Mouse (Mus musculus) heart, embryonic 10.5 days (tissue): ENCODE data around the gene Zfpm1. TPM values are rescaled to one million over a fixed set of nuclear protein-coding genes. Genes with fewer than 3 reads are reported as not detected.

Experiments
- DNase-seq: peaks from one replicate; pipeline ENCODE4 v3.0.0-alpha.2; 2017; ENCODE audit warnings: low spot score
- H3K27ac ChIP-seq: fragments of 300-500 bp; sonication (generic); 2 replicates; pipeline ENCODE4 v1.5.1; 2016; ENCODE audit warnings: mild to moderate bottlenecking
- H3K27me3 ChIP-seq: fragments of 300-500 bp; sonication (generic); 2 replicates; pipeline ENCODE4 v1.6.1; 2016; ENCODE audit warnings: mild to moderate bottlenecking; ENCODE audit not compliant: poor library complexity, insufficient read depth, severe bottlenecking
- H3K36me3 ChIP-seq: fragments of 300-500 bp; sonication (generic); 2 replicates; pipeline ENCODE4 v1.6.1; 2016; ENCODE audit warnings: mild to moderate bottlenecking, moderate library complexity
- H3K4me1 ChIP-seq: fragments of 300-500 bp; sonication (generic); 2 replicates; pipeline ENCODE4 v1.6.1; 2016; ENCODE audit warnings: mild to moderate bottlenecking
- H3K4me3 ChIP-seq: fragments of 300-500 bp; sonication (generic); 2 replicates; pipeline ENCODE4 v1.5.1; 2016; ENCODE audit warnings: mild to moderate bottlenecking, moderate library complexity
- H3K9me3 ChIP-seq: fragments of 300-500 bp; sonication (generic); 2 replicates; pipeline ENCODE4 v1.6.1; 2016; ENCODE audit warnings: mild to moderate bottlenecking, moderate library complexity
- WGBS: fragments of 180-500 bp; shearing (Covaris S2); methylation state at CpG from one replicate; pipeline ENCODE4 v1.1.7; 2016; 5-methylcytosine and 5-hydroxymethylcytosine counted together
- polyA plus RNA-seq: library from polyadenylated mRNA; unstranded; fragments of >200 nt; fragmentation: Nextera tagmentation; extraction: Ambion mirVana; gene quantifications from 2 replicates; pipeline ENCODE4 v1.2.1, GENCODE M21; 2016

The Zfpm1 gene
- polyA plus RNA-seq, 1 experiment from 2014 or later: 12.8 TPM

- H3K4me1 ChIP-seq: peaks cover 47% of the 10 kb centered on the region
- H3K4me3 ChIP-seq: peak overlapping the region; percentile 95; the same call in 1 of the 2 replicates
- H3K36me3 ChIP-seq: no peaks in the 10 kb centered on the region
- peaks cover 14% of the 10 kb centered on the region; the same call in 1 of the 2 replicates for H3K27me3 ChIP-seq
- H3K27ac ChIP-seq: peak overlapping the region; percentile 95
- no peak for DNase-seq
- WGBS: 78% methylated on average over 4 of the region's 4 CpGs
- H3K9me3 ChIP-seq: no peaks in the 10 kb centered on the region
Observed at GRCm38 (mm10) chr8:122280156-122280555, 1.8 kb upstream of the Zfpm1 start.

DNA sequence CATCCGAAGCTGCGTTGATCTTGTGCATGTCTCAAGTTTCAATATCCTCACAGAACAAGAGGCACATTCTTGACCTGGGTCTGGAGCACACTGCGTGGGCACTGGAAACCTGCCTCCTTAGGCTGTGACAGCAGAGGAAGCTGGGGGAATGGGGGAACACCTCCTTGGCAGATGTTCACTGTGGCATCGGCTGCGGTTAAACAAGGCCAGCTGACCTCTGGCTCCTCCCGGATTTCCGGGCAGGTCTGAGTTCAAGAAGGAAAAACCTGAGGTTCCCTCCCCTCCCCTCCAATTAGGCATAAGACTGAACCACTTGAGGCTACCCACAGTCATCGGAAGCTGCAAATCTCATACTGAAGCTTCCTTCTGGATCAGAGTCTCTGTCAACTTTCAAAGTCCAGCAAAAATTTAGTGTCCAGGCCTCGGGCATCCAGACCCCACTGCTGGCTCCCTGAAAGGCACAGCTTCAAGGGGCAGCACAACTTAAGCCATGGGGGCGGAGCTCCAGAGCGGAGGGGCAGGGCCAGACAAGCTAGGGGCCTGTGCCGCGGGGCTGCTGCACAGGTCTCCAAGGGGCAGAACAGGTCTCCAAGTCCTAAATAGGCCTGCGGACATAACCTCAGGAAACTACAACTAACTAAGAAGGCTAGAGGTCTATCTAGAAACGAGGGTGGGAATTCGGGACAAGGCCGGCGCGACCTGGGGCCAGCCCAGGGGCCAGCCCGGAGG, 1.2 kb upstream of the Zfpm1 start:
- 11% methylated on average over 20 of the region's 20 CpGs for WGBS
- peaks cover 49% of the 10 kb centered on the region for H3K4me1 ChIP-seq
- H3K9me3 ChIP-seq: no peaks in the 10 kb centered on the region
- H3K4me3 ChIP-seq: peak overlapping the region; percentile 95
- no peaks in the 10 kb centered on the region for H3K36me3 ChIP-seq
- peak overlapping the region; percentile 95 for H3K27ac ChIP-seq
- no peak for DNase-seq
- peaks cover 17% of the 10 kb centered on the region; the same call in 1 of the 2 replicates for H3K27me3 ChIP-seq

GRCm38 (mm10) chr8:122281317-122282034, 465 bp upstream of the Zfpm1 start:
- DNase-seq: peak; percentile 100
- no peaks in the 10 kb centered on the region for H3K36me3 ChIP-seq
- WGBS: under 1% methylated on average over 47 of the region's 47 CpGs
- H3K27ac ChIP-seq: peak overlapping the region; percentile 95
- H3K27me3 ChIP-seq: peaks cover 12% of the 10 kb centered on the region; the same call in 1 of the 2 replicates
- peak overlapping the region; percentile 95 for H3K4me3 ChIP-seq
- H3K4me1 ChIP-seq: peaks cover 52% of the 10 kb centered on the region
- H3K9me3 ChIP-seq: no peaks in the 10 kb centered on the region

- H3K4me3 ChIP-seq: peak overlapping the region; percentile 95
- 0 out of 2 replicates have a peak, but pooled peaks cover 11% of the 10 kb centered on the region for H3K27me3 ChIP-seq
- H3K9me3 ChIP-seq: no peaks in the 10 kb centered on the region
- peaks cover 65% of the 10 kb centered on the region for H3K4me1 ChIP-seq
- H3K36me3 ChIP-seq: 0 out of 2 replicates have a peak, but pooled peaks cover 9% of the 10 kb centered on the region
- H3K27ac ChIP-seq: peak overlapping the region; percentile 95
- under 1% methylated on average over 70 of the region's 70 CpGs for WGBS
- no peak for DNase-seq
Observed at GRCm38 (mm10) chr8:122282501-122283355, 787 bp downstream of the Zfpm1 start.

GRCm38 (mm10) chr8:122283356-122284202, 1.6 kb downstream of the Zfpm1 start:
- H3K9me3 ChIP-seq: no peaks in the 10 kb centered on the region
- 0 out of 2 replicates have a peak, but pooled peaks cover 11% of the 10 kb centered on the region for H3K27me3 ChIP-seq
- H3K27ac ChIP-seq: peak overlapping the region; percentile 95
- WGBS: under 1% methylated on average over 37 of the region's 37 CpGs
- peak; percentile 89 for DNase-seq
- peak overlapping the region; percentile 95 for H3K4me3 ChIP-seq
- H3K4me1 ChIP-seq: peaks cover 73% of the 10 kb centered on the region
- H3K36me3 ChIP-seq: 0 out of 2 replicates have a peak, but pooled peaks cover 9% of the 10 kb centered on the region

- H3K4me3 ChIP-seq: peak overlapping the region; percentile 95
- H3K36me3 ChIP-seq: peaks cover 9% of the 10 kb centered on the region
- H3K27me3 ChIP-seq: 0 out of 2 replicates have a peak, but pooled peaks cover 11% of the 10 kb centered on the region
- peaks cover 80% of the 10 kb centered on the region for H3K4me1 ChIP-seq
- under 1% methylated on average over 33 of the region's 33 CpGs for WGBS
- H3K9me3 ChIP-seq: no peaks in the 10 kb centered on the region
- peak overlapping the region; percentile 95 for H3K27ac ChIP-seq
- DNase-seq: no peak
Observed at GRCm38 (mm10) chr8:122284203-122284658, 2.3 kb downstream of the Zfpm1 start.

GRCm38 (mm10) chr8:122284659-122285261, 2.8 kb downstream of the Zfpm1 start:
- peak; percentile 83 for DNase-seq
- peak overlapping the region; percentile 95 for H3K4me3 ChIP-seq
- peaks cover 85% of the 10 kb centered on the region for H3K4me1 ChIP-seq
- H3K27ac ChIP-seq: peak overlapping the region; percentile 95
- H3K36me3 ChIP-seq: peaks cover 15% of the 10 kb centered on the region
- WGBS: 4% methylated on average over 21 of the region's 21 CpGs
- no peaks in the 10 kb centered on the region for H3K9me3 ChIP-seq
- 0 out of 2 replicates have a peak, but pooled peaks cover 11% of the 10 kb centered on the region for H3K27me3 ChIP-seq

GRCm38 (mm10) chr8:122285727-122286126, 3.8 kb downstream of the Zfpm1 start:
- DNase-seq: no peak
- peaks cover 85% of the 10 kb centered on the region for H3K4me1 ChIP-seq
- WGBS: 36% methylated on average over 6 of the region's 6 CpGs
- H3K36me3 ChIP-seq: peaks cover 15% of the 10 kb centered on the region
- peak overlapping the region; percentile 95 for H3K4me3 ChIP-seq
- H3K27ac ChIP-seq: peak overlapping the region; percentile 95
- 0 out of 2 replicates have a peak, but pooled peaks cover 11% of the 10 kb centered on the region for H3K27me3 ChIP-seq
- H3K9me3 ChIP-seq: no peaks in the 10 kb centered on the region

DNA sequence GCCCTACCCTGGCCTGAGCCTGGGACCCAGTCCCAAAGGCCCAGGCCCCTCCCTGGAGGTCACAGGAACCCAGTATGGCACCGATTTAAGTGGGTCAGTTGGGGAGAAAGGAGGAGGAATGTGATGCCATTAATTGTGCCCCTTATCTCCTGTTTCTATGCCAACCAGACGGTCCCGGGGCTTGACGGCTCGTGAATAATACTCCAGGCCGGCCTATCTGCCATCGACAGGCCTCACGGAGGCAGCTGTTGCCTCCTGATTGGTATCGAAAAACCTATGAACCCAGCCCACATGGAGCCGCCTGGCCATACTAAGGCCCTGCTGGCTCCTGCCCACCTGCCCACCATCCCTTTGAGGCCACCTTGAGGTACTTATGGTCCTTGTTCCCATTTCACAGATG, 5.0 kb downstream of the Zfpm1 start:
- Histone ChIP-seq H3K27me3 (0 out of 2 replicates have a peak, but pooled peaks cover 11% of the 10 kb centered on the region), H3K36me3 (peaks cover 17% of the 10 kb centered on the region), H3K4me1 (peaks cover 92% of the 10 kb centered on the region), H3K9me3 (no peaks in the 10 kb centered on the region), H3K4me3 (no peak overlapping the region), H3K27ac (peak overlapping the region; percentile 95; the same call in 1 of the 2 replicates)
- DNase-seq: peak; percentile 92
- 44% methylated on average over 10 of the region's 10 CpGs for WGBS

GRCm38 (mm10) chr8:122287742-122288141, 5.8 kb downstream of the Zfpm1 start:
- H3K27me3 ChIP-seq: 0 out of 2 replicates have a peak, but pooled peaks cover 11% of the 10 kb centered on the region
- peaks cover 100% of the 10 kb centered on the region for H3K4me1 ChIP-seq
- 0 out of 2 replicates have a peak overlapping the region, but pooled peaks have one; percentile 6 for H3K4me3 ChIP-seq
- H3K27ac ChIP-seq: peak overlapping the region; percentile 95
- no peaks in the 10 kb centered on the region for H3K9me3 ChIP-seq
- DNase-seq: no peak
- H3K36me3 ChIP-seq: peaks cover 25% of the 10 kb centered on the region
- WGBS: 60% methylated on average over 8 of the region's 8 CpGs

DNA sequence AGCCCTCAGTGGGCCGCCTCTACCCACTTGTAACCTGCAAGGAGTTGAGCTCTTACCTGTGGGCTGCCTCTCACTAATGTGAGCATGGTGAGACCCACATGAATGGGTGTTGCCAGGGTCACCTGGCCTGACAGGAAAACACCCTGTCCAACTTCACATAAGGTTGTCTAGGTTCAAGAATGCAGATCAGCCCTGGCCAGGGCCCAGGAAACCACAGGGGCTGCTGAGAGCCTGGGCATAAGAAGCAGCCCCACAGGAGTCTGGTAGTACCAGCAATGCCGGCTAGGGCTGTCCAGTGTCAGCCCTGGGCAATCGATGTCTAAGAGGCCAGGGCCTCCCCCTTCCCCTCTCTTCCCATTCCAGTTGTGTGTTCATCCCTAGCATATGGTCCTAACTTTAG, 6.4 kb downstream of the Zfpm1 start:
- Histone ChIP-seq H3K4me1 (peaks cover 100% of the 10 kb centered on the region), H3K36me3 (peaks cover 28% of the 10 kb centered on the region), H3K9me3 (no peaks in the 10 kb centered on the region), H3K27ac (peak overlapping the region; percentile 95), H3K27me3 (0 out of 2 replicates have a peak, but pooled peaks cover 11% of the 10 kb centered on the region), H3K4me3 (no peak overlapping the region)
- DNase-seq: no peak
- 75% methylated on average over 3 of the region's 3 CpGs for WGBS
